In genomic region chr11:120993080-120993479, GRCm38 (mm10) we compare ENCODE assay signal across 15 mouse cellular contexts. TPM values are rescaled to one million over a fixed set of nuclear protein-coding genes. Genes with fewer than 3 reads are reported as not detected.
"Had no signal": no experiment of that assay in that cellular context is flagged by ENCODE, and none has a peak within 500 bp of the region (broad histone marks: within the 10 kb centered on the region; RNA-seq: fewer than 3 reads in every experiment).

No protein-coding gene starts in this region.

- H3K4me3 ChIP-seq: kidney, embryonic 15.5 days; limb, embryonic 10.5 days; myocyte; neural tube, embryonic 15.5 days; stomach, embryonic 15.5 days had no signal

- H3K27ac ChIP-seq: kidney, embryonic 15.5 days; limb, embryonic 10.5 days; liver, embryonic 14.5 days; midbrain, embryonic 13.5 days; neural tube, embryonic 15.5 days; stomach, embryonic 15.5 days had no signal

- DNase-seq: kidney, adult 2 months; lung, adult 2 months; lung, postnatal 36 days; thymus, postnatal 4 days had no signal

- H3K36me3 ChIP-seq: kidney, embryonic 15.5 days; midbrain, embryonic 13.5 days; neural tube, embryonic 15.5 days; stomach, embryonic 15.5 days had no signal

- H3K9me3 ChIP-seq: kidney, embryonic 15.5 days; limb, embryonic 10.5 days; midbrain, embryonic 13.5 days; neural tube, embryonic 15.5 days; stomach, embryonic 15.5 days had no signal

- H3K9ac ChIP-seq: kidney, embryonic 15.5 days; liver, embryonic 14.5 days; neural tube, embryonic 15.5 days; stomach, embryonic 15.5 days had no signal

- H3K27me3 ChIP-seq: kidney, embryonic 15.5 days; midbrain, embryonic 13.5 days; neural tube, embryonic 15.5 days; stomach, embryonic 15.5 days had no signal

- H3K4me2 ChIP-seq: kidney, embryonic 15.5 days; midbrain, embryonic 13.5 days; stomach, embryonic 15.5 days had no signal

- ATAC-seq: lung, postnatal 0 days; midbrain, embryonic 13.5 days had no signal

RNA-seq across cellular contexts. Expression of gene Cd7, which starts 46.1 kb away (rescaled TPM):
- total RNA-seq: layer of hippocampus, adult 8-10 months; layer of hippocampus, postnatal 14 days had no signal
- polyA plus RNA-seq: limb, embryonic 10.5 days; neural tube, embryonic 11.5 days; neural tube, embryonic 15.5 days had no signal
